Mouse (Mus musculus) neutrophil, adult 83 days (primary cell): ENCODE measurements around the gene Vmn1r222. TPM values are rescaled to one million over a fixed set of nuclear protein-coding genes. Genes with fewer than 3 reads are reported as not detected.

Experiments
- total RNA-seq, 2 experiments: library from RNA; stranded (reverse); gene quantifications; one replicate each; pipeline ENCODE4 v1.2.4; 2023

Vmn1r222 gene
- not detected for total RNA-seq

DNA sequence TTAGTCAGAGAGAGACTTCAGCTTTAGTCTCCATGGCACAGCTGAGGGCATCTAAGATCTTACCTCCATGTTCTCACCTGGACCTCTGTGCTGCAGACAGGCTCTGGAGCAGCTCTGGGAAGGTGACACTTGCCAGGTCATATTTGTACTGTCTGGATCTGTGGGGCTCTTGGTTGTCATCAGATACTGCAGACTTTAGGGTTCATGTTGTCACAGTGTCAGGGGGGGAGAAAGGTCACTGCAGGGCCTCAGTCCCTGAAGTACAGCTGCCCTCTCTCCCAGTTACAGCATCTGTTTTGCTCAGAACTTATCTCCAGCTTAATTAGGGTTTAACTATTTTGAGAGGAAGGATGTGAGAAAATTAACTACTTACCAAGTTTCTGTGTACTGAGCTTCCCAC lies at the start of gene Vmn1r222:
Gene Vmn1r222, minus strand, starts transcription at position 101 of the 400 bp plus-strand sequence.

DNA sequence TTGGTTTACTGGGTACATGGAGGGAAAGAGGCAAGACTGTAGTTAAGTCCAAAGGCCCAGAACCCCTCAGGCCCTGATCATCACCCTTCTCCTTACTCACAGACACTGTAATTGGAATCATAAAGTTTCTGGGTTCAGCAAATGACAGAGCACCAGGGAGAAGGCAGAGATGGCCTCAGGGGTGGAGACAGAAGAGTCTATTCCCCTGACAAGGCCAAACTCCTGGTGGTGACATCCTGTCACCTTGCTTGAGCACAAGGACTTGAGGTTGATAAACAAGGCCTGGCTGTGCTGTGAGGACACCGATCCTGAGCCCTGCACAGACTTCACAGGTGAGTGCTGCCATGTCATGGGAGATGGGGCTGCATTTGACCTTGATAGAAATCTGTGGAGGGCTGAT lies 11.1 kb upstream of the Vmn1r222 start, which contains the start of gene Vmn1r223:
Gene Vmn1r223, plus strand, starts transcription at position 301 of the 400 bp plus-strand sequence.

DNA sequence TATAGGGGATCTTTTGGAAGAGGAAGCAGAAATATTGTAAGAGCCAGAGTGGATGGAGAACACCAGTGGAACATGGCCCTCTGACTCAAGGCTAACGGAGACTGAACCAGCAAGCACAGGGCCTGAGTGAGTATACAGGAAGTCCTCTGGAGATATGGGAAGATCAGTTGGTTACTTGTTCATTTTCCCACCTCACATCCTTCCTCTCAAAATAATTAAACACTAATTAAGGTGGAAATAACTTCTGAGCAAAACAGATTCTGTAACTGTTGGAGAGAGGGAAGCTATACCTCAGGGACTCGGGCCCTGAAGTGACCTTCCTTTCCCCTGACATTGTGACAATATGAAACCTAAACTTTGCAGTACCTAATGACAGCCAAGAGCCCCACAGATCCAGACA lies 21.9 kb downstream of the Vmn1r222 start, which contains the start of gene Vmn1r221:
Gene Vmn1r221, plus strand, starts transcription at position 301 of the 400 bp plus-strand sequence.

DNA sequence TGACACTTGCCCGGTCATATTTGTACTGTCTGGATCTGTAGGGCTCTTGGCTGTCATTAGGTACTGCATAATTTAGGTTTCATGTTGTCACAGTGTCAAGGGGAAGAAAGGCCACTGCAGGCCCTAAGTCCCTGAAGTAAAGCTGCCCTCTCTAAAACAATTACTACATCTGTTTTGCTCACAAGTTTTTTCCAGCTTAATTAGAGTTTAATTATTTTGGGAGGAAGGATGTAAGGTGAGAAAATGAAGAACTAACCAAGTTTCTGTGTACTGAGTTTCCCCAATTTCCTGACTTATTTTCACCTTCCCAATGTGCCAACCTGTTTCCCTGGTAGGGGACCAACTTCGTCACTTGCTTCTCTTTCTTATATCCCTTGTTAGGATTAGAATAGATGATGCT lies 47.9 kb downstream of the Vmn1r222 start, which contains the start of gene Vmn1r220:
Gene Vmn1r220, minus strand, starts transcription at position 101 of the 400 bp plus-strand sequence.

Other genes with a start within 250 kb of the Vmn1r222 start
- not detected for gene Vmn1r213, start 228.3 kb downstream of the Vmn1r222 start, total RNA-seq
- not detected for gene Vmn1r214, start 205.5 kb downstream of the Vmn1r222 start, total RNA-seq
- gene Vmn1r215, start 167.9 kb downstream of the Vmn1r222 start, total RNA-seq, result not detected
- gene Vmn1r217, start 117.7 kb downstream of the Vmn1r222 start, total RNA-seq, result not detected
- gene Vmn1r218, start 102.8 kb downstream of the Vmn1r222 start, total RNA-seq, result not detected
- gene Vmn1r219, start 76.6 kb downstream of the Vmn1r222 start, total RNA-seq, result not detected
- not detected for gene Vmn1r220, start 48.0 kb downstream of the Vmn1r222 start, total RNA-seq
- not detected for gene Vmn1r221, start 21.8 kb downstream of the Vmn1r222 start, total RNA-seq
- gene Vmn1r223, start 11.2 kb upstream of the Vmn1r222 start, total RNA-seq, result not detected
- gene Zfp322a, start 133.3 kb upstream of the Vmn1r222 start, total RNA-seq, result 10 to 100 TPM in 1 of 2 experiments, 1 to 10 TPM in 1; 7.0 to 10.2 TPM
- gene Abt1, start 187.9 kb upstream of the Vmn1r222 start, total RNA-seq, result 10 to 100 TPM in 1 of 2 experiments, 1 to 10 TPM in 1; 8.6 to 10.3 TPM
- under 1 TPM; 0.31 to 0.57 TPM for gene Btn1a1, start 230.0 kb upstream of the Vmn1r222 start, total RNA-seq